Mouse (Mus musculus) thymus, postnatal 14 days (tissue): ENCODE results near the gene Atat1.
"Not testable (repeated sequence)": the region's sequence is repeated elsewhere in the genome, so short reads cannot be mapped to it uniquely, and the experiment has no call there.

Experiments
- DNase-seq: peaks from one replicate; pipeline ENCODE4 v3.0.0; 2021

The Atat1 gene

GRCm38 (mm10) chr17:35909919-35910369 lies at the start of gene Atat1:
Gene Atat1, minus strand, starts transcription at chr17:35910075.
- peak; percentile 97 for DNase-seq

GRCm38 (mm10) chr17:35958533-35959223 lies 48.8 kb upstream of the Atat1 start:
- no peak for DNase-seq

GRCm38 (mm10) chr17:35954665-35955064 lies 44.8 kb upstream of the Atat1 start:
- no peak for DNase-seq

GRCm38 (mm10) chr17:35952559-35952958 lies 42.7 kb upstream of the Atat1 start:
- not testable (repeated sequence) for DNase-seq

GRCm38 (mm10) chr17:35950946-35951345 lies 41.1 kb upstream of the Atat1 start:
- DNase-seq: not testable (repeated sequence)

DNA sequence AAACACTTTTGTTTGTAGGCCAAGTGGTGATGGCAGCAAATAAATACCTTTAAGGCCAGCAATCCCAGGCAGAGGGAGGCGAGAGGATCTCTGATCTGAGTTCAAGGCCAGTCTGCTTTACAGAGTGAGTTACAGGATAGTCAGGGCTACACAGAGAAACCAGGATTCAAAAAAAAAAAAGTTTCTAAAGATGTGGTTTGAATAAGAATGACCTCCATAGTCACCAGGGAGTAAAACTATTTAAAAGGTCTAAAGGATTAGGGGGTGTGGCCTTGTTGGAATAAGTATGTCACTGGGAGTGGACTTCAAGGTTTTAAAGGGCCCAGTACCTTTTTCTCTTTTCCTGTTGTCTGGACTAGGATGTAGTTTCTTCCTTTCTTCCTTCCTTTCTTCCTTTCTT lies 30.1 kb upstream of the Atat1 start:
- no peak for DNase-seq

DNA sequence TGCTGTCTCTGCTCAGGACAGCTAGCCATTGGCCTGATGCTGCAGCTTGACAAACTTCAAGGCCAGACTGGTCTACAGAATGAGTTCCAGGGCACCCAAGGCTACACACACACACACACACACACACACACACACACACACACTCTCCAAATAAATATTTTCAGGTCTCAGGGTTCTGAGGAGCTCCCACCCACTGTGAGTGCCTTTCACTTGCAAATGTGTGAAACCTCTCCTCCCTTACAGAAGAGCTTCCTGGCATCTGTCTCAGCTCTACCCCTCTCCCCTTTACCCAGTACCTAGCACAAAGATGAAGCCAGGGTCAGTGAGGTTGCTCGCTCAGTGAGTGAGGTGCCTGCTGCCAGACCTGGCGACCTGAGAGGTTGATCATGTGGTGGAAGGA lies 29.2 kb upstream of the Atat1 start:
- DNase-seq: no peak

- DNase-seq: peak; percentile 67
Observed at GRCm38 (mm10) chr17:35937700-35938348, 27.9 kb upstream of the Atat1 start.

- not testable (repeated sequence) for DNase-seq
Observed at GRCm38 (mm10) chr17:35935763-35936162, 25.9 kb upstream of the Atat1 start.

- DNase-seq: no peak
Observed at GRCm38 (mm10) chr17:35932608-35933007, 22.7 kb upstream of the Atat1 start.

DNA sequence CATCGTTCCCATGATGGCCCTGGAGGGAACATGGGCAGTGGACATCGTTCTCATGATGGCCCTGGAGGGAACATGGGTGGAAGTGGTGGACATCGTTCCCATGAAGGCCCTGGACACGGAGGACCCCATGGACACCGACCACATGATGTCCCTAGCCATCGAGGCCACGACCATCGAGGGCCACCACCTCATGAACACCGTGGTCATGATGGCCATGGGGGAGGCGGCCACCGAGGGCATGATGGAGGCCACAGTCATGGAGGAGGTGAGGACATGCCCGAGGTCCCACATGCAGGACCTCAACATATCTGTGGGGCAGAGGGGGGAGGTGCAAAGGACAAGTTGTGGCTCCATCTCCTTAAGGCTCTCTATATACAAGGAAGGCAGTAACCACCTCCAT lies 20.8 kb upstream of the Atat1 start:
- DNase-seq: no peak

GRCm38 (mm10) chr17:35929534-35929933 lies 19.7 kb upstream of the Atat1 start:
- no peak for DNase-seq

DNA sequence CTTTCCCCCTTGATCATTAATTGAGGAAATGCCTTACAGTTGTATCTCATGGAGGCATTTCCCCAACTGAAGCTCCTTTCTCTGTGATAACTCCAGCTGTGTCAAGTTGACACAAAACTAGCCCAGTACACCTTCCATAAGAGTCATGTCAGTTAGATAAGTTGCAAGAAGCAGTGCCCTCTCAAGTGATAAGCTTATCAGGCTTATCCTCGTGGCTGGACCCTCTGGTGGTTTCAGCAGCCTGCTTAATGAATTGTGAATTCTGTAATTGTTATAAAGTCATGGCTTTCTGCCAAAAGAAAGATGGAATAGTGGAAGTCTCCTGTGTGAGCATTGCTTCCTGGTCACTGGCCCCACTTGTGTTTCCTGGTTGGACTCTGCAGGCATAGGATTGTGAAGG lies 17.6 kb upstream of the Atat1 start:
- no peak for DNase-seq

GRCm38 (mm10) chr17:35923281-35923680 lies 13.4 kb upstream of the Atat1 start:
- no peak for DNase-seq

- DNase-seq: no peak
Observed at GRCm38 (mm10) chr17:35922566-35922965, 12.7 kb upstream of the Atat1 start.

- DNase-seq: no peak
Observed at GRCm38 (mm10) chr17:35921710-35922109, 11.8 kb upstream of the Atat1 start.

DNA sequence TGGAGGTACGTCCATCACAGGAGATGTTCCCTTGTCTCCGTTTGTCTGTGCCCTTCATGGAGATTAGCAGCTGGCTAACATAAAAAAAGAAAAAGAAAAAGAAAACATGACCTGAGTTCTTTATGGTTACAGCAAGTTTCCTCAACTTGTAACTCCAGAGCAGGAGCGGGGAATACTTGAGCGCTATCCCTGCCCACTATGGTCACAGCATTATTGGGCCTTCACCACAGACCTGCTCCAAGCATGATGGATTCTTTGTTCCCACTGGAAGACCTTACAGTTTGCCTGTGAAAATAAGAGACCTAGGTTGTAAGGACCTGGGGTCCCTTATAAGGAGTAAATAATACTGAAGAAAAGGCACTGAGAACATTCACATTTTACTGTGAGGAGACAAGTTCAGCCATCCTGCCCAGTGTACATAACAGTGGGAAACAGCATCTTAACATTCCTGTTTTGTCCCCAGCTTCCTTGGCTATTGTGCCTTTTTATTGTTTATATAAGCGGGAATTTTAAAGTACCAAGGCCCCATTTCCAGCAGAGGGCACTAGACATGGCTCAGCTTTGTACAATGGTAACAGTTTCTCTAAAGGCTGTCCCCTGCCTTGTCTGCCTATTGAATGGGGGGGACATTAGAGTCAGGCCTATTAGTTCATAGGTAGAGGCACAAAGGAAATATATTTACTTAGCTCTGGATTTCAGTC lies 11.1 kb upstream of the Atat1 start:
- peak; percentile 47 for DNase-seq

DNA sequence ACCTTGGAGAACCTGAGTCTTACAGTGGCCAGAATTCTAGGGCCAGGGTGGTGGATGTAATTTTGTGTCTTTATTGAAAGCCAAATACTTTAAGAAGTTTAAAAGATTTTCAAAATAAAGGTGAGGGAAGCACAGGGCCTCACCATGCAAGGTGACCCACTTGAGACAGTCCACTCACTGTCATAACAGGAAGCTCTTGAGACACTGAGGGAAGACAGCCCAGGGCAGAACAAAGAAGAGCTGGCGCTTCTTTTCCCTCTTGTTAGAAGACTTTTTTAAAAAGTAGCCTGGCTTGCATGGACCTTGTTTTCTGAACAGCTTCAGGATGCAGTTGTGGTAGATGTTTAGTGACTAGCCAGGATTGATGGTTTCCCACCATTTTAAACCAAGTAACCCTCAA lies 10.5 kb upstream of the Atat1 start:
- DNase-seq: no peak

DNA sequence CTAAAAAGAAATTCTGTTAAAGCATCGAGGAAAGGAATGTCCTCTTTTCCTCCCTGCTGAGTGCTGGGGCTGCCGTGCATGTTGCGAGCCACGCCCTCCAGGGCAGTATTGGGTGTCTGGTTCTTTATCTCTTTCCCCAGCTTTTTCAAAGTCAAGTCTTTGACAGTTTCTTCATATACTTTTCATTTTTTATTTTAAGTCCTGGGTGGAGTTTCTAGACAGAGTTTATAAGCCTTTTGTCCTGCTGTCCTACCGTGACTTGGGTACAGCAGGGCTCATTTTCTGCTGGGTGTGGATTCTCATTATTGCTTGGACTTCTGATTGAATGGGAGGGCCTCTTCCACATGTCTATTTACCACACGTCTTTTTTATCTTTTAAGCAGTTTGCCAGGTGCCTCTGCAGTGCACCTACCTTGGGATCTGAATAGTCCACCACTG lies 10.0 kb upstream of the Atat1 start:
- DNase-seq: no peak

DNA sequence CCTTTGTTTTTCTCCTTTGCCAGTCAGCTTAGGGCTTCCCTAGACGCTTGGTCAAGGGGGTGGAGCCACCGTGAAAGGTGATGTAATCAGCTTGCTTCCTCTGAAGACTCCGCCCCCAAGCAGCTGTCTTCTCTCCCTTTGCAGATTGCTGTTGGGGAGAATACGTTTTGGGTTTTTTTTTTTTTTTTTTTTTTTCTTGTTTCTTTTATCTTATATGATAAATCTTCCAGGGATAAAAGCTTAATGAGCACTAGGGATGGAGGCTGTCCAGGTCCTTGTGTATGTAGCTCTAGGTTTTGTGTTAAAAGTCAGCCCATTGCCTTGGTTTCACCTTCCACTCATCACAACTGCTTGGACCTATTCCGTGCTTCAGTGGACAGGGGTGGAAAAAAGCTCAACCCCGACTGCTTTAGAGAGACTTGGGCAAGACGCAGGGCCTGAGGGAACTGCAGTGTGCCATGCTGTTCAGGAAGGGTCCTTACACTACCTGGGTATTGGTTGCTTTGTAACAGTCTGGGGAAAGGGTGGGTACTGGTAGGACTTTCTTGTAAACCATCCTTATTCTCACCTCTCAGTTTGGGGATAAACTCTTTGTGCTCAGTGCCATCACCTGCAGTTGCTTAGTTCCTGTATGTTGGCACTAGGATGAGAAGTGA lies 9.3 kb upstream of the Atat1 start:
- peak; percentile 98 for DNase-seq

GRCm38 (mm10) chr17:35918276-35919059 lies 8.6 kb upstream of the Atat1 start:
- DNase-seq: peak; percentile 53

DNA sequence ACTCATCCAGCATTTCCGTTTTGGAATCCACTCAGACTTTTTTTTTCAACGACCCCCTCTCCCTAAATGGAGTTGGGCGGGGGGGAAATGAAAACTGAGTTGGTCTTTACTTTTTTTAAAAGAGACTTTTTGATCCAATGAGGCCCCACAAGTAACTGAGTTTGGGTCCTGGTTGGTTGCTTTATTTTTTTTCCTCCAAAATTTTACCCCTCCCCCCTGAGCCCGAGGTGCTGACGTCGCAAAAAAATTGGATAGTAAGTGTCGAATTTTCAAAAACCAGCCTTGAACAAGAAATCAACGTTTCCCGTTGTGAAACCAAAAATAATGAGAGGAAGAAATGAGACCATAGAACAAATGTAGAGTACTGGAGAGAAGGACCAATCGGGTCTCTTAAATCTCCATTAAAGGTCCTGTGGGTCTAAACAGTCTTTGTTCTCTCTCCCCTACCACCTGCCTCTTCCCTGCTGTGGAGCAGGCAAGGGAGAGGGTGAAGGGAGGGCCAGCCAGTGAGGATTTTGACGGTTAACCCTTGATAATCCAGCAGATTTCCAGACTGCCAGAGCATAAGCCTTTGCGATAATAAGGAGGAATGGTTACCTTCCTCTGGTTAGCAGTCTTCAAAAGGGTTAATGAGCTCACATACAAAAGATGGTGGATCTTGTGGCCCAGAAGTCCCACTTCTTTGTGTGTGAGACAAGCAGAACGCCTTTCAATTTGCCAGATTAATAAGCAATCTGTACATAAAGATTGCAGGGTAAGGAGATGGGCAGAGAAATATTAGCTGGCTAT lies 7.8 kb upstream of the Atat1 start:
- DNase-seq: peak; percentile 54
